Mouse (Mus musculus): ENCODE measurements around the gene Ddx31. TPM values are rescaled to one million over a fixed set of nuclear protein-coding genes. Genes with fewer than 3 reads are reported as not detected.

Ddx31 gene
- polyA plus RNA-seq, 1 experiment from 2014 or later, result 4.9 TPM

DNA sequence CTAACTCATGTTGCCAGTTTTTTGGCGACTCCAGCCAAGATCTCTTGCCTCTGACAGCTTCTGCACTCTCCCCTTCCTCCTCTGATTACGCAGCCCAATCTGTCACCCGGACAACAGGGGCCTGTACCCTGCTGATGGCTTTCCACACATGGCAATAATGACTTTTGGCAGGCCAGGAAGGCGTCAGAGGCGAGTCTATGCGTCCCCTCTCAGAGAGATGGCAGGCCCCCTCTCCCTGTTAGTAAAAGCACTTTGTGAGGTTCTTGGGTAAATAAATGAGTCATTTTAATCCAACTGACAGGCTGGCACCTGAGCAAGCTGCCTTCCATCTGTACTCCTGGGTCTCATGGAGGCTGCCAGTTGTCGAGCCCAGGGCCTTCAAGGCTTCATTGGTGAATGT, 27.3 kb downstream of the Ddx31 start:
- peaks cover 43% of the 10 kb centered on the region for H3K36me3 ChIP-seq (replicated peaks)
- ATAC-seq (ENCODE audit: insufficient read depth), result no peak
- H3K27me3 ChIP-seq, result no peaks in the 10 kb centered on the region
- WGBS (ENCODE audit: insufficient replicate concordance), result 71% methylated on average over 7 of the region's 7 CpGs
- H3K27ac ChIP-seq (replicated peaks), result no peak overlapping the region
- no peak overlapping the region for H3K9ac ChIP-seq
- no peaks in the 10 kb centered on the region for H3K4me1 ChIP-seq (replicated peaks)
- H3K4me3 ChIP-seq (replicated peaks), result no peak overlapping the region
- H3K4me2 ChIP-seq, result no peak overlapping the region
- no peaks in the 10 kb centered on the region for H3K9me3 ChIP-seq (replicated peaks)

DNA sequence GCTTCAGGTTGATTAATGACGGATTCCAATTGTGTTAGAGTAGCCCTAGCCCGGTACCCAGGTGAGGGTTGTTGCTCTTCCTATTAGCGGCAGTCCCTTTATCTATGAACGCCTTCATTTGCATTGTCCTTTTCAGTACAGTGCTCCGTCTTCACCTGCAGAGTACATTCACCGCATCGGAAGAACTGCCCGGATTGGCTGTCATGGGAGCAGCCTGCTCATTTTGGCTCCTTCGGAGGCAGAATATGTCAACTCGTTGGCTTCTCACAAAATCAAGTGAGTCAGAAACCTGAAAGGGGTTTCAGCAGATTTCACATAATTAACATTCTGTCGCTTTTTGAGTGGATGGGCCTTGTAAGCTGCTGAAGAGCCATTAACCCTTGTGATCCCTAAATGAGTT, 35.3 kb downstream of the Ddx31 start:
- H3K4me1 ChIP-seq (replicated peaks), result no peaks in the 10 kb centered on the region
- peaks cover 43% of the 10 kb centered on the region for H3K36me3 ChIP-seq (replicated peaks)
- no peak overlapping the region for H3K27ac ChIP-seq (replicated peaks)
- no peak for ATAC-seq (ENCODE audit: insufficient read depth)
- H3K4me3 ChIP-seq (replicated peaks), result no peak overlapping the region
- no peaks in the 10 kb centered on the region for H3K27me3 ChIP-seq
- no peak overlapping the region for H3K9ac ChIP-seq
- no peak overlapping the region for H3K4me2 ChIP-seq
- no peaks in the 10 kb centered on the region for H3K9me3 ChIP-seq (replicated peaks)
- 81% methylated on average over 11 of the region's 11 CpGs for WGBS (ENCODE audit: insufficient replicate concordance)

GRCm38 (mm10) chr2:28881275-28881674, 41.1 kb downstream of the Ddx31 start:
- H3K36me3 ChIP-seq (replicated peaks), result peaks cover 47% of the 10 kb centered on the region
- no peak for ATAC-seq (ENCODE audit: insufficient read depth)
- H3K4me3 ChIP-seq (replicated peaks), result no peak overlapping the region
- H3K4me1 ChIP-seq (replicated peaks), result no peaks in the 10 kb centered on the region
- no peak overlapping the region for H3K9ac ChIP-seq
- H3K4me2 ChIP-seq, result no peak overlapping the region
- whole genome bisulfite sequencing (ENCODE audit: insufficient replicate concordance), result 73% methylated on average over 3 of the region's 3 CpGs
- no peaks in the 10 kb centered on the region for H3K27me3 ChIP-seq
- H3K9me3 ChIP-seq (replicated peaks), result no peaks in the 10 kb centered on the region
- no peak overlapping the region for H3K27ac ChIP-seq (replicated peaks)

DNA sequence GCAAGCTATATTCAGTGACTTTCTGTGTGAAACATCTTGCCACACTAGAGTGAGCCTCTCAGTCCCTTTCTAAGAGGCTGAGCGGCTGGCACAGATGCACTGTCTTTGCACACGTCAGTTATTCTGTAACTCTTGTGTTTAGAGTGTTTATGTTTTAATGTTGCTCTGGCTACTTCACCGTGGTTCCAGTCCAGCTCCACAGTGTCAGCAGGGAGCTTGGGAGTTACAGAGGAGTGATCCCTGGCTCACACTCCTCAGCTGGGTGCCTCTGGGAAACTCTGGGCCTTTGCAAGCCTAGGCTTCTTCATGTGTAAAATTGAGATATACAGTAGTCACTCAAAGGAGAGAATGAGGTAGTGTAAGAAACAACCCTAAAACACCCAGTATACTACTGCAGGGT, 41.8 kb downstream of the Ddx31 start:
- no peaks in the 10 kb centered on the region for H3K4me1 ChIP-seq (replicated peaks)
- 74% methylated on average over 3 of the region's 3 CpGs for WGBS (ENCODE audit: insufficient replicate concordance)
- H3K9ac ChIP-seq, result no peak overlapping the region
- H3K27me3 ChIP-seq, result no peaks in the 10 kb centered on the region
- no peak overlapping the region for H3K4me2 ChIP-seq
- peaks cover 40% of the 10 kb centered on the region for H3K36me3 ChIP-seq (replicated peaks)
- no peak overlapping the region for H3K27ac ChIP-seq (replicated peaks)
- no peak overlapping the region for H3K4me3 ChIP-seq (replicated peaks)
- no peaks in the 10 kb centered on the region for H3K9me3 ChIP-seq (replicated peaks)
- ATAC-seq (ENCODE audit: insufficient read depth), result no peak

GRCm38 (mm10) chr2:28882826-28883485, 42.8 kb downstream of the Ddx31 start:
- no peak overlapping the region for H3K9ac ChIP-seq
- H3K27me3 ChIP-seq, result no peaks in the 10 kb centered on the region
- no peaks in the 10 kb centered on the region for H3K4me1 ChIP-seq (replicated peaks)
- H3K27ac ChIP-seq (replicated peaks), result no peak overlapping the region
- H3K4me2 ChIP-seq, result no peak overlapping the region
- no peaks in the 10 kb centered on the region for H3K9me3 ChIP-seq (replicated peaks)
- WGBS (ENCODE audit: insufficient replicate concordance), result 74% methylated on average over 6 of the region's 6 CpGs
- H3K36me3 ChIP-seq (replicated peaks), result peaks cover 38% of the 10 kb centered on the region
- H3K4me3 ChIP-seq (replicated peaks), result no peak overlapping the region
- no peak for ATAC-seq (ENCODE audit: insufficient read depth)

- H3K27ac ChIP-seq (replicated peaks), result no peak overlapping the region
- H3K36me3 ChIP-seq (replicated peaks), result peaks cover 42% of the 10 kb centered on the region
- H3K9ac ChIP-seq, result no peak overlapping the region
- H3K4me1 ChIP-seq (replicated peaks), result no peaks in the 10 kb centered on the region
- no peak overlapping the region for H3K4me3 ChIP-seq (replicated peaks)
- no peak for ATAC-seq (ENCODE audit: insufficient read depth)
- H3K27me3 ChIP-seq, result no peaks in the 10 kb centered on the region
- WGBS (ENCODE audit: insufficient replicate concordance), result 77% methylated on average over 4 of the region's 4 CpGs
- H3K9me3 ChIP-seq (replicated peaks), result no peaks in the 10 kb centered on the region
- H3K4me2 ChIP-seq, result no peak overlapping the region
Observed at GRCm38 (mm10) chr2:28884914-28885313, 44.7 kb downstream of the Ddx31 start.

DNA sequence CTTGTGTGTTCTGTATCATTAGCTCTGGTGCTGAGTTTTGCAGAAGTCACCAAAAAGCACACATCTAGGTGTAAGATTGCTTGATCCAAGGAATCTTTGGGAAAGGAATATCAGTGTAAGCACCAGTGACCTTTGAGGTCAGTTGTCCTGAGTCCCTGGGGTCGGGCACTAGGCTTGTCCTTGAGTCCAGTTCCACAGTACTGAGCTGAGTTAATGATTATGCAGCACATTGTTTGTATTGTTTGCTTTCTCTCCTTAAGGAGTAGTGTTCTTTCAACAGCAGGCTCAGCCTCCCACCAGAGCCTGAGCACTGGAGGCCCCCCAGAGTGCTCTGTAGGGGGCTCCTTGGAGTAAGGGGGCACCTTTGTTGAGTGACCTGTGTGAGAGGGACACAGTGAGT, 52.6 kb downstream of the Ddx31 start:
- no peaks in the 10 kb centered on the region for H3K9me3 ChIP-seq (replicated peaks)
- no peaks in the 10 kb centered on the region for H3K4me1 ChIP-seq (replicated peaks)
- H3K36me3 ChIP-seq (replicated peaks), result peaks cover 45% of the 10 kb centered on the region; the same call in 1 of the 2 replicates
- no peak for ATAC-seq (ENCODE audit: insufficient read depth)
- no peaks in the 10 kb centered on the region for H3K27me3 ChIP-seq
- no peak overlapping the region for H3K4me3 ChIP-seq (replicated peaks)
- 44% methylated on average over 1 of the region's 1 CpGs for WGBS (ENCODE audit: insufficient replicate concordance)
- H3K9ac ChIP-seq, result no peak overlapping the region
- H3K4me2 ChIP-seq, result no peak overlapping the region
- no peak overlapping the region for H3K27ac ChIP-seq (replicated peaks)

DNA sequence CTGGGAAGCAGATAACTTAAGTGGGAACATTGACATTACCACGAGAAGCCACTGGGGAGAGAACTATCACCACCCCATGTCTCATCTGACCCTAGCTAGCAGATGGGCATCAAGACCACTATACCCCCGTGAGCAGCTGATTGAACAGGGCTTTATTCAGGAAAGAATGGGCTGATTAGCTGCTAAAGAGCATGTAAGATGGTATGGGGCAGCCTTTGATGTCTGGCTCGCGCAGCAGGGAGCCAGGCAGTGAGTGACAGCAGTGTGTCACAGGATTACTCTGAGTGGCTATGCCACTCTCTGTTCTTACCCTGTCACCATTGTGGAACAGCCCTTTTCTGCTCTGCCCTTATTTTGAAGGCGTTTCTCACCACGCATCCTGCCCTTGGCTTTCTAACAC, 53.3 kb downstream of the Ddx31 start:
- no peak for ATAC-seq (ENCODE audit: insufficient read depth)
- no peaks in the 10 kb centered on the region for H3K9me3 ChIP-seq (replicated peaks)
- H3K36me3 ChIP-seq (replicated peaks), result peaks cover 42% of the 10 kb centered on the region; the same call in 1 of the 2 replicates
- H3K27ac ChIP-seq (replicated peaks), result no peak overlapping the region
- H3K4me1 ChIP-seq (replicated peaks), result no peaks in the 10 kb centered on the region
- 75% methylated on average over 6 of the region's 6 CpGs for WGBS (ENCODE audit: insufficient replicate concordance)
- no peak overlapping the region for H3K4me3 ChIP-seq (replicated peaks)
- H3K9ac ChIP-seq, result no peak overlapping the region
- no peak overlapping the region for H3K4me2 ChIP-seq
- no peaks in the 10 kb centered on the region for H3K27me3 ChIP-seq

- 77% methylated on average over 7 of the region's 7 CpGs for WGBS (ENCODE audit: insufficient replicate concordance)
- ATAC-seq (ENCODE audit: insufficient read depth), result no peak
- H3K4me2 ChIP-seq, result no peak overlapping the region
- no peaks in the 10 kb centered on the region for H3K9me3 ChIP-seq (replicated peaks)
- H3K36me3 ChIP-seq (replicated peaks), result peaks cover 41% of the 10 kb centered on the region
- H3K9ac ChIP-seq, result no peak overlapping the region
- no peak overlapping the region for H3K27ac ChIP-seq (replicated peaks)
- H3K27me3 ChIP-seq, result no peaks in the 10 kb centered on the region
- no peaks in the 10 kb centered on the region for H3K4me1 ChIP-seq (replicated peaks)
- no peak overlapping the region for H3K4me3 ChIP-seq (replicated peaks)
Observed at GRCm38 (mm10) chr2:28895876-28896275, 55.7 kb downstream of the Ddx31 start.

DNA sequence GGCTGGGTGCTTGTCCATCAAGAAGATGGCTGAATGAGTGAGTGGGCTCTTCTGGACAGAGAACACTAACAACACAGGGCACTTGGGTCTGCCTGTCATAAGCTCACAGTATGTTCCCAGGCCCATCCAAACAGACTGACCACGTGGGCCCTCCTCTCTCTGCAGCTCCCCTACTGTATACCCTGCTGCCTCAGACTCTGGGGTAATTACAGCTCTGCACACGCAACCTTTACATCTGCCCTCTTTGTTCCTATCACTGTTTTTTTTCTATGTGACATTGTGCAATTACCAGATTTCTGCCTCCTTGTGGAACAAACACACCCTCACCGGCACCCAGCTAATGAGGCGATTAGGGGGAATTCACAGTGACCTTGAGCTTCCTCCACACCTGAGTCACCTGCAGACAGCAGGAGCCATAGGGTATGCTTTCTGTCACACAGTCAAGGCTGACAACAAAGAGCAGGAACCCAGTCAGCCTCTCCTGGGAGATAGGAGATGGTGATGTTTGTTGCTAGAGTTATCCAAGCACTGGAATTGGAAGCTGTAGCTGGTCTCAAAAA, 57.2 kb downstream of the Ddx31 start:
- Histone ChIP-seq H3K36me3 (replicated peaks) (peaks cover 39% of the 10 kb centered on the region), H3K4me3 (replicated peaks) (no peak overlapping the region), H3K4me2 (no peak overlapping the region), H3K27ac (replicated peaks) (no peak overlapping the region), H3K4me1 (replicated peaks) (no peaks in the 10 kb centered on the region), H3K27me3 (no peaks in the 10 kb centered on the region), H3K9ac (no peak overlapping the region), H3K9me3 (replicated peaks) (no peaks in the 10 kb centered on the region)
- WGBS (ENCODE audit: insufficient replicate concordance), result 65% methylated on average over 4 of the region's 4 CpGs
- no peak for ATAC-seq (ENCODE audit: insufficient read depth)

- Histone ChIP-seq H3K4me3 (replicated peaks) (no peak overlapping the region), H3K9ac (no peak overlapping the region), H3K27ac (replicated peaks) (no peak overlapping the region), H3K4me1 (replicated peaks) (no peaks in the 10 kb centered on the region), H3K9me3 (replicated peaks) (no peaks in the 10 kb centered on the region), H3K4me2 (no peak overlapping the region), H3K36me3 (replicated peaks) (peaks cover 14% of the 10 kb centered on the region; the same call in 1 of the 2 replicates), H3K27me3 (peaks cover 15% of the 10 kb centered on the region)
- ATAC-seq (ENCODE audit: insufficient read depth), result no peak
- 82% methylated on average over 8 of the region's 8 CpGs for WGBS (ENCODE audit: insufficient replicate concordance)
Observed at GRCm38 (mm10) chr2:28902291-28902690, 62.1 kb downstream of the Ddx31 start.

- H3K4me3 ChIP-seq (replicated peaks), result no peak overlapping the region
- peaks cover 30% of the 10 kb centered on the region for H3K27me3 ChIP-seq
- no peak for ATAC-seq (ENCODE audit: insufficient read depth)
- peaks cover 14% of the 10 kb centered on the region; the same call in 1 of the 2 replicates for H3K36me3 ChIP-seq (replicated peaks)
- no peaks in the 10 kb centered on the region for H3K9me3 ChIP-seq (replicated peaks)
- no peaks in the 10 kb centered on the region; the same call in 1 of the 2 replicates for H3K4me1 ChIP-seq (replicated peaks)
- H3K9ac ChIP-seq, result no peak overlapping the region
- H3K4me2 ChIP-seq, result no peak overlapping the region
- no peak overlapping the region for H3K27ac ChIP-seq (replicated peaks)
- 74% methylated on average over 5 of the region's 5 CpGs for WGBS (ENCODE audit: insufficient replicate concordance)
Observed at GRCm38 (mm10) chr2:28903871-28904270, 63.7 kb downstream of the Ddx31 start.
